Mouse (Mus musculus) brain, embryonic 18.5 days (tissue): ENCODE measurements around the gene Rab4b.
A peak's percentile ranks its signal among the peaks of the same experiment; 100 is the strongest.

Experiments
- DNase-seq: peaks from one replicate; pipeline ENCODE4 v3.0.0-alpha.2; 2012; ENCODE audit warnings: low read depth, low spot score

The Rab4b gene

GRCm38 (mm10) chr7:27178324-27179216, at the start of gene Rab4b:
Gene Rab4b, minus strand, starts transcription at chr7:27178896.
- DNase-seq, result peak; percentile 99

GRCm38 (mm10) chr7:27228281-27228821, 49.7 kb upstream of the Rab4b start, which contains the start of gene Itpkc:
Gene Itpkc, minus strand, starts transcription at chr7:27228661.
- peak; percentile 82 for DNase-seq

GRCm38 (mm10) chr7:27227676-27228075, 49.0 kb upstream of the Rab4b start:
- no peak for DNase-seq

- DNase-seq, result no peak
These were observed 48.6 kb upstream of the Rab4b start for GRCm38 (mm10) chr7:27227276-27227675.

- DNase-seq, result no peak
These were observed 46.3 kb upstream of the Rab4b start for GRCm38 (mm10) chr7:27224877-27225575.

- DNase-seq, result no peak
These were observed 43.8 kb upstream of the Rab4b start for GRCm38 (mm10) chr7:27222538-27222937.

GRCm38 (mm10) chr7:27221939-27222338, 43.2 kb upstream of the Rab4b start:
- no peak for DNase-seq

- DNase-seq, result no peak
These were observed 41.2 kb upstream of the Rab4b start for GRCm38 (mm10) chr7:27219937-27220336.

GRCm38 (mm10) chr7:27218586-27218985, 39.9 kb upstream of the Rab4b start:
- no peak for DNase-seq

GRCm38 (mm10) chr7:27212626-27213025, 33.9 kb upstream of the Rab4b start:
- no peak for DNase-seq

GRCm38 (mm10) chr7:27203730-27204449, 25.2 kb upstream of the Rab4b start:
- no peak for DNase-seq

GRCm38 (mm10) chr7:27198779-27199178, 20.1 kb upstream of the Rab4b start:
- no peak for DNase-seq

- no peak for DNase-seq
These were observed 19.7 kb upstream of the Rab4b start for GRCm38 (mm10) chr7:27198355-27198754.

GRCm38 (mm10) chr7:27197634-27198033, 18.9 kb upstream of the Rab4b start:
- DNase-seq, result no peak

- no peak for DNase-seq
These were observed 18.4 kb upstream of the Rab4b start for GRCm38 (mm10) chr7:27197136-27197535.

GRCm38 (mm10) chr7:27195681-27196611, 17.2 kb upstream of the Rab4b start, which contains the start of the genes BC024978 and Snrpa:
Gene BC024978, plus strand, starts transcription at chr7:27195781.
Gene Snrpa, minus strand, starts transcription at chr7:27196271.
- peak; percentile 100 for DNase-seq

GRCm38 (mm10) chr7:27193731-27194130, 15.0 kb upstream of the Rab4b start:
- no peak for DNase-seq

GRCm38 (mm10) chr7:27192434-27192833, 13.7 kb upstream of the Rab4b start:
- no peak for DNase-seq

- DNase-seq, result no peak
These were observed 10.7 kb upstream of the Rab4b start for GRCm38 (mm10) chr7:27189271-27189931.

GRCm38 (mm10) chr7:27185986-27186385, 7.3 kb upstream of the Rab4b start:
- DNase-seq, result no peak
